ENCODE assay signal across 20 mouse cellular contexts in genomic region chr1:170701582-170701981, GRCm38 (mm10). TPM values are rescaled to one million over a fixed set of nuclear protein-coding genes. Genes with fewer than 3 reads are reported as not detected.
DNase-seq lines count a peak whose midpoint lies in the region; ATAC-seq and TF ChIP-seq lines count a peak whose summit lies in the region.
"Had no signal": no experiment of that assay in that cellular context is flagged by ENCODE, and none has a peak within 500 bp of the region (broad histone marks: within the 10 kb centered on the region; RNA-seq: fewer than 3 reads in every experiment).

No protein-coding gene starts in this region.

- no peak overlapping the region for H3K4me2 ChIP-seq in hindbrain, postnatal 0 days (ENCODE audit: low read depth, low read length)
- H3K4me2 ChIP-seq in forebrain, embryonic 11.5 days (ENCODE audit: low read depth, low read length, severe bottlenecking) = no peak overlapping the region
- H3K4me2 ChIP-seq: heart, embryonic 13.5 days; hindbrain, embryonic 15.5 days; lung, embryonic 15.5 days; neural tube, embryonic 12.5 days had no signal

- intact Hi-C loops in left cerebral cortex, postnatal 25 days (cut with DNase I) = loop anchor here (5.0 kb wide), 1 partner anchor 49 kb away; no protein-coding TSS in a partner anchor

- H3K4me3 ChIP-seq in hindbrain, embryonic 10.5 days = no peak overlapping the region
- H3K4me3 ChIP-seq in hindbrain, postnatal 0 days (ENCODE audit: low read length) = no peak overlapping the region
- H3K4me3 ChIP-seq in forebrain, embryonic 11.5 days (ENCODE audit: low read depth, low read length) = no peak overlapping the region
- H3K4me3 ChIP-seq: heart, embryonic 13.5 days; hindbrain, embryonic 15.5 days; lung, embryonic 15.5 days; neural tube, embryonic 12.5 days had no signal

- no peaks in the 10 kb centered on the region for H3K36me3 ChIP-seq in hindbrain, embryonic 10.5 days
- H3K36me3 ChIP-seq in hindbrain, postnatal 0 days (ENCODE audit: insufficient read depth, low read length) = no peaks in the 10 kb centered on the region
- no peaks in the 10 kb centered on the region for H3K36me3 ChIP-seq in forebrain, embryonic 11.5 days (ENCODE audit: control insufficient read depth, insufficient read depth, low read length)
- H3K36me3 ChIP-seq: heart, embryonic 13.5 days; hindbrain, embryonic 15.5 days; lung, embryonic 15.5 days; neural tube, embryonic 12.5 days had no signal

- no peaks in the 10 kb centered on the region for H3K27me3 ChIP-seq in hindbrain, embryonic 10.5 days (ENCODE audit: insufficient read depth, poor library complexity, severe bottlenecking)
- H3K27me3 ChIP-seq in hindbrain, postnatal 0 days (ENCODE audit: insufficient read depth, low read length) = no peaks in the 10 kb centered on the region
- no peaks in the 10 kb centered on the region for H3K27me3 ChIP-seq in forebrain, embryonic 11.5 days (ENCODE audit: control insufficient read depth, insufficient read depth, low read length)
- H3K27me3 ChIP-seq: heart, embryonic 13.5 days; hindbrain, embryonic 15.5 days; lung, embryonic 15.5 days; neural tube, embryonic 12.5 days had no signal

- DNase-seq in hindbrain, embryonic 10.5 days (ENCODE audit: low spot score) = no peak
- DNase-seq in hindbrain, postnatal 0 days (ENCODE audit: low spot score) = no peak
- peak; percentile 29 for DNase-seq in adipocyte (ENCODE audit: low spot score)
- DNase-seq in left cerebral cortex, postnatal 25 days (ENCODE audit: low spot score in 2 of 2) = no peak
- DNase-seq in forebrain, embryonic 11.5 days (ENCODE audit: low spot score) = no peak
- DNase-seq: adrenal gland, postnatal 25 days; cerebellum, adult 11 months; cerebellum, postnatal 10 days; lung, postnatal 4 days; thymus, postnatal 14 days had no signal

- 0 out of 2 replicates have a peak overlapping the region, but pooled peaks have one; percentile 40 for H3K27ac ChIP-seq in hindbrain, embryonic 10.5 days
- H3K27ac ChIP-seq in hindbrain, postnatal 0 days = no peak overlapping the region
- H3K27ac ChIP-seq in forebrain, embryonic 11.5 days (ENCODE audit: low read depth, low read length) = no peak overlapping the region
- H3K27ac ChIP-seq: heart, embryonic 13.5 days; hindbrain, embryonic 15.5 days; liver, embryonic 14.5 days; lung, embryonic 15.5 days; neural tube, embryonic 12.5 days had no signal

- H3K9ac ChIP-seq in hindbrain, postnatal 0 days (replicated peaks; ENCODE audit: low read length) = no peak overlapping the region
- no peak overlapping the region for H3K9ac ChIP-seq in forebrain, embryonic 11.5 days (ENCODE audit: low read length)
- H3K9ac ChIP-seq: heart, embryonic 13.5 days; hindbrain, embryonic 15.5 days; liver, embryonic 14.5 days; lung, embryonic 15.5 days; neural tube, embryonic 12.5 days had no signal

- H3K9me3 ChIP-seq in hindbrain, embryonic 10.5 days = no peaks in the 10 kb centered on the region
- H3K9me3 ChIP-seq in hindbrain, postnatal 0 days (ENCODE audit: low read length) = no peaks in the 10 kb centered on the region
- no peaks in the 10 kb centered on the region for H3K9me3 ChIP-seq in forebrain, embryonic 11.5 days (ENCODE audit: control insufficient read depth, low read length)
- H3K9me3 ChIP-seq: heart, embryonic 13.5 days; hindbrain, embryonic 15.5 days; lung, embryonic 15.5 days; neural tube, embryonic 12.5 days had no signal

- ATAC-seq in hindbrain, postnatal 0 days = no peak
- 0 out of 2 replicates have a peak, but pooled peaks have one; percentile 13 for ATAC-seq in granulocyte monocyte progenitor cell, adult 5-6 weeks (replicated peaks; ENCODE audit: poor library complexity, severe bottlenecking)
- no peak for ATAC-seq in erythroid progenitor cell, adult 5-6 weeks (replicated peaks; ENCODE audit: low FRiP score, poor library complexity, severe bottlenecking)
- ATAC-seq in forebrain, embryonic 11.5 days (replicated peaks; ENCODE audit: low FRiP score) = no peak
- ATAC-seq: activated CD4-positive, CD25-positive, alpha-beta regulatory T cell, adult 4 months; forebrain, embryonic 14.5 days; intestine, postnatal 0 days had no signal

- WGBS in hindbrain, embryonic 10.5 days = 82% methylated on average over 8 of the region's 8 CpGs
- 83% methylated on average over 8 of the region's 8 CpGs for WGBS in hindbrain, postnatal 0 days
- 86% methylated on average over 8 of the region's 8 CpGs for WGBS in forebrain, embryonic 11.5 days

- peaks cover 22% of the 10 kb centered on the region for H3K4me1 ChIP-seq in hindbrain, embryonic 10.5 days (replicated peaks)
- no peaks in the 10 kb centered on the region for H3K4me1 ChIP-seq in hindbrain, postnatal 0 days (ENCODE audit: insufficient read depth, low read length)
- H3K4me1 ChIP-seq in forebrain, embryonic 11.5 days (replicated peaks; ENCODE audit: control insufficient read depth, insufficient read depth, low read length) = no peaks in the 10 kb centered on the region
- H3K4me1 ChIP-seq: hindbrain, embryonic 15.5 days had no signal

- TF ChIP-seq CTCF in hindbrain, postnatal 0 days (IDR thresholded peaks at IDR 0.05; ENCODE audit: low read depth) = no peak

RNA-seq across cellular contexts. Expression of gene Olfml2b, which starts 57.2 kb away (rescaled TPM):
- polyA plus RNA-seq in hindbrain, embryonic 10.5 days (2016; fragmentation: Nextera tagmentation; extraction: Ambion mirVana) = 5.7 and 5.9 TPM in 2 replicates
- 7.1 and 7.3 TPM in 2 replicates for total RNA-seq in hindbrain, postnatal 0 days (2014; rRNA removed)
- 2.7 and 3.9 TPM in 2 replicates for polyA plus RNA-seq in hindbrain, postnatal 0 days (2015; fragmentation: Nextera tagmentation; extraction: Ambion mirVana)
- not detected in 2 replicates for total RNA-seq in granulocyte monocyte progenitor cell, adult 5-6 weeks (2014; fragmentation: Nextera tagmentation)
- 0.90 and 1.1 TPM in 2 replicates for total RNA-seq in granulocyte monocyte progenitor cell, adult 5-6 weeks (2017)
- 1 to 10 TPM; 2.5 to 4.0 TPM for total RNA-seq in left cerebral cortex, postnatal 25 days (2021)
- total RNA-seq in erythroid progenitor cell, adult 5-6 weeks (2015; ENCODE audit: low replicate concordance) = 0.42 and 4.0 TPM in 2 replicates
- 0.83 and 3.0 TPM in 2 replicates for total RNA-seq in erythroid progenitor cell, adult 5-6 weeks (2017; ENCODE audit: low replicate concordance)
- 4.4 and 6.0 TPM in 2 replicates for polyA plus RNA-seq in forebrain, embryonic 11.5 days (2014; fragmentation: Nextera tagmentation; extraction: Ambion mirVana)
- polyA plus RNA-seq: activated CD4-positive, CD25-positive, alpha-beta regulatory T cell, adult 4 months had no signal
